Mouse (Mus musculus) megakaryocyte, embryonic 14.5 days (primary cell): ENCODE measurements around the gene Wasf2.

Experiments used
- FLI1 ChIP-seq: IDR thresholded peaks from 2 replicates; pipeline ENCODE4 v1.6.1; 2012; ENCODE audit warnings: low read length, inconsistent platforms, mixed read lengths
- GATA1 ChIP-seq: IDR thresholded peaks from 3 replicates; pipeline ENCODE4 v1.6.1; 2012; ENCODE audit warnings: mixed read lengths, low read length, inconsistent platforms, borderline replicate concordance

GRCm38 (mm10) chr4:133204379-133204778 is 74.1 kb downstream of the Wasf2 start:
- TF ChIP-seq FLI1 (no peak), GATA1 (no peak)
